Mouse (Mus musculus) hindbrain, embryonic 15.5 days (tissue): ENCODE measurements around the gene Galr2. TPM values are rescaled to one million over a fixed set of nuclear protein-coding genes. Genes with fewer than 3 reads are reported as not detected.
"Not testable (repeated sequence)": the region's sequence is repeated elsewhere in the genome, so short reads cannot be mapped to it uniquely, and the experiment has no call there.

ENCODE experiments used
- ATAC-seq: fragments of 200-750 bp; cut with Nextera tagmentation; 2 replicates; pipeline ENCODE4 v1.8.0; 2017; ENCODE audit warnings: low read depth, moderate number of reproducible peaks, moderate TSS enrichment; ENCODE audit not compliant: low FRiP score
- H3K27ac ChIP-seq: fragments of 300-500 bp; sonication (generic); replicated peaks from 2 replicates; pipeline ENCODE4 v1.5.1; 2015; ENCODE audit warnings: mild to moderate bottlenecking, inconsistent platforms
- H3K27me3 ChIP-seq: fragments of 300-500 bp; sonication (generic); 2 replicates; pipeline ENCODE4 v1.6.1; 2015; ENCODE audit warnings: control low read depth, inconsistent platforms
- H3K36me3 ChIP-seq: fragments of 300-500 bp; sonication (generic); 2 replicates; pipeline ENCODE4 v1.6.1; 2015; ENCODE audit warnings: control low read depth, inconsistent platforms
- H3K4me1 ChIP-seq: fragments of 300-500 bp; sonication (generic); replicated peaks from 2 replicates; pipeline ENCODE4 v1.6.1; 2015; ENCODE audit warnings: control low read depth, inconsistent platforms
- H3K4me2 ChIP-seq: fragments of 300-500 bp; sonication (generic); 2 replicates; pipeline ENCODE4 v1.6.1; 2015; ENCODE audit warnings: moderate library complexity, mild to moderate bottlenecking, inconsistent platforms
- H3K4me3 ChIP-seq: fragments of 300-500 bp; sonication (generic); 2 replicates; pipeline ENCODE4 v1.5.1; 2015; ENCODE audit warnings: mild to moderate bottlenecking, inconsistent platforms
- H3K9ac ChIP-seq: fragments of 300-500 bp; sonication (generic); 2 replicates; pipeline ENCODE4 v1.6.1; 2015; ENCODE audit warnings: inconsistent platforms
- H3K9me3 ChIP-seq: fragments of 300-500 bp; sonication (generic); 2 replicates; pipeline ENCODE4 v1.6.1; 2016; ENCODE audit warnings: control low read depth, inconsistent platforms
- WGBS: fragments of 180-500 bp; shearing (Covaris S2); methylation state at CpG from one replicate; pipeline ENCODE4 v1.1.7; 2015; 5-methylcytosine and 5-hydroxymethylcytosine counted together
- polyA plus RNA-seq: library from polyadenylated mRNA; unstranded; fragments of >200 nt; fragmentation: Nextera tagmentation; extraction: Ambion mirVana; gene quantifications from 2 replicates; pipeline ENCODE4 v1.2.1, GENCODE M21; 2015

Galr2 gene
- polyA plus RNA-seq, 1 experiment from 2014 or later: 0.51 TPM

- peak overlapping the region; percentile 81 for H3K4me3 ChIP-seq
- peak overlapping the region; percentile 78 for H3K9ac ChIP-seq
- H3K27ac ChIP-seq: peak overlapping the region; percentile 92
- WGBS: under 1% methylated on average over 39 of the region's 39 CpGs
- no peaks in the 10 kb centered on the region for H3K27me3 ChIP-seq
- H3K4me1 ChIP-seq: peaks cover 31% of the 10 kb centered on the region
- peak overlapping the region; percentile 82 for H3K4me2 ChIP-seq
- no peaks in the 10 kb centered on the region for H3K9me3 ChIP-seq
- H3K36me3 ChIP-seq: peaks cover 23% of the 10 kb centered on the region
- ATAC-seq: peak; percentile 63; the same call in 1 of the 2 replicates
Observed at GRCm38 (mm10) chr11:116273469-116274044, 7.2 kb upstream of the Galr2 start.

- peak within 1 kb of the TSS; percentile 92 for H3K27ac ChIP-seq
- peaks cover 18% of the 10 kb centered on the region for H3K36me3 ChIP-seq
- H3K27me3 ChIP-seq: no peaks in the 10 kb centered on the region
- H3K4me2 ChIP-seq: peak within 1 kb of the TSS; percentile 82
- H3K9me3 ChIP-seq: no peaks in the 10 kb centered on the region
- H3K9ac ChIP-seq: peak within 1 kb of the TSS; percentile 78
- WGBS: 2% methylated on average over 32 of the region's 32 CpGs
- H3K4me3 ChIP-seq: peak within 1 kb of the TSS; percentile 81
- peak; percentile 99 for ATAC-seq
- H3K4me1 ChIP-seq: peaks cover 31% of the 10 kb centered on the region
Observed at GRCm38 (mm10) chr11:116274045-116274666, 6.6 kb upstream of the Galr2 start, which contains the start of gene Srp68. Gene Srp68, minus strand, starts transcription at chr11:116274217.

GRCm38 (mm10) chr11:116277184-116277583 is 3.6 kb upstream of the Galr2 start:
- not testable (repeated sequence) for ATAC-seq, H3K9ac ChIP-seq, H3K4me2 ChIP-seq, H3K27ac ChIP-seq, H3K4me3 ChIP-seq, H3K36me3 ChIP-seq, H3K9me3 ChIP-seq
- WGBS: 92% methylated on average over 1 of the region's 1 CpGs
- H3K4me1 ChIP-seq: peaks cover 30% of the 10 kb centered on the region
- peaks cover 26% of the 10 kb centered on the region for H3K27me3 ChIP-seq

GRCm38 (mm10) chr11:116281671-116282070 is 932 bp downstream of the Galr2 start:
- Histone ChIP-seq H3K9ac (peak overlapping the region; percentile 34), H3K4me2 (peak overlapping the region; percentile 53), H3K27me3 (peaks cover 58% of the 10 kb centered on the region), H3K4me1 (peaks cover 24% of the 10 kb centered on the region), H3K36me3 (no peaks in the 10 kb centered on the region), H3K4me3 (peak overlapping the region; percentile 31), H3K9me3 (no peaks in the 10 kb centered on the region), H3K27ac (no peak overlapping the region)
- 1% methylated on average over 18 of the region's 18 CpGs for WGBS
- ATAC-seq: peak; percentile 36; the same call in 1 of the 2 replicates

- Histone ChIP-seq H3K4me1 (peaks cover 24% of the 10 kb centered on the region), H3K9ac (no peak overlapping the region), H3K36me3 (no peaks in the 10 kb centered on the region), H3K9me3 (no peaks in the 10 kb centered on the region), H3K27ac (no peak overlapping the region), H3K27me3 (peaks cover 58% of the 10 kb centered on the region), H3K4me2 (peak overlapping the region; percentile 53; the same call in 1 of the 2 replicates), H3K4me3 (peak overlapping the region; percentile 5; the same call in 1 of the 2 replicates)
- 2% methylated on average over 11 of the region's 11 CpGs for WGBS
- no peak for ATAC-seq
Observed at GRCm38 (mm10) chr11:116282089-116282488, 1.4 kb downstream of the Galr2 start.

GRCm38 (mm10) chr11:116282912-116283521 is 2.3 kb downstream of the Galr2 start:
- Histone ChIP-seq H3K27ac (no peak overlapping the region), H3K4me1 (peaks cover 24% of the 10 kb centered on the region), H3K9me3 (no peaks in the 10 kb centered on the region), H3K4me2 (peak overlapping the region; percentile 13), H3K4me3 (0 out of 2 replicates have a peak overlapping the region, but pooled peaks have one; percentile 14), H3K27me3 (peaks cover 58% of the 10 kb centered on the region), H3K9ac (no peak overlapping the region), H3K36me3 (peaks cover 7% of the 10 kb centered on the region; the same call in 1 of the 2 replicates)
- 10% methylated on average over 48 of the region's 48 CpGs for WGBS
- no peak for ATAC-seq

GRCm38 (mm10) chr11:116283982-116284381 is 3.2 kb downstream of the Galr2 start:
- no peaks in the 10 kb centered on the region for H3K9me3 ChIP-seq
- H3K4me2 ChIP-seq: no peak overlapping the region
- peaks cover 58% of the 10 kb centered on the region for H3K27me3 ChIP-seq
- no peak overlapping the region for H3K27ac ChIP-seq
- ATAC-seq: no peak
- H3K9ac ChIP-seq: no peak overlapping the region
- no peak overlapping the region for H3K4me3 ChIP-seq
- H3K4me1 ChIP-seq: peaks cover 24% of the 10 kb centered on the region
- WGBS: 65% methylated on average over 6 of the region's 6 CpGs
- peaks cover 16% of the 10 kb centered on the region for H3K36me3 ChIP-seq

- no peak overlapping the region for H3K27ac ChIP-seq
- H3K9ac ChIP-seq: no peak overlapping the region
- peaks cover 31% of the 10 kb centered on the region for H3K36me3 ChIP-seq
- H3K4me2 ChIP-seq: no peak overlapping the region
- no peak overlapping the region for H3K4me3 ChIP-seq
- no peaks in the 10 kb centered on the region for H3K9me3 ChIP-seq
- 57% methylated on average over 7 of the region's 7 CpGs for WGBS
- peaks cover 46% of the 10 kb centered on the region for H3K27me3 ChIP-seq
- no peak for ATAC-seq
- H3K4me1 ChIP-seq: peaks cover 24% of the 10 kb centered on the region
Observed at GRCm38 (mm10) chr11:116285770-116286191, 5.0 kb downstream of the Galr2 start.

- Histone ChIP-seq H3K9ac (no peak overlapping the region), H3K27me3 (peaks cover 31% of the 10 kb centered on the region), H3K27ac (no peak overlapping the region), H3K4me3 (no peak overlapping the region), H3K9me3 (no peaks in the 10 kb centered on the region), H3K4me2 (no peak overlapping the region), H3K36me3 (peaks cover 41% of the 10 kb centered on the region), H3K4me1 (peaks cover 10% of the 10 kb centered on the region)
- 74% methylated on average over 5 of the region's 5 CpGs for WGBS
- ATAC-seq: no peak
Observed at GRCm38 (mm10) chr11:116287351-116287750, 6.6 kb downstream of the Galr2 start.

GRCm38 (mm10) chr11:116290556-116290955 is 9.8 kb downstream of the Galr2 start:
- WGBS: 91% methylated on average over 8 of the region's 8 CpGs
- no peaks in the 10 kb centered on the region for H3K27me3 ChIP-seq
- no peak overlapping the region for H3K27ac ChIP-seq
- peaks cover 51% of the 10 kb centered on the region for H3K36me3 ChIP-seq
- no peaks in the 10 kb centered on the region for H3K9me3 ChIP-seq
- H3K4me1 ChIP-seq: no peaks in the 10 kb centered on the region
- no peak for ATAC-seq
- no peak overlapping the region for H3K4me2 ChIP-seq
- no peak overlapping the region for H3K4me3 ChIP-seq
- H3K9ac ChIP-seq: no peak overlapping the region

- no peak for ATAC-seq
- Histone ChIP-seq H3K36me3 (peaks cover 58% of the 10 kb centered on the region), H3K9me3 (no peaks in the 10 kb centered on the region), H3K4me1 (no peaks in the 10 kb centered on the region), H3K4me3 (no peak overlapping the region), H3K27me3 (no peaks in the 10 kb centered on the region), H3K27ac (no peak overlapping the region), H3K4me2 (no peak overlapping the region), H3K9ac (no peak overlapping the region)
- 93% methylated on average over 13 of the region's 13 CpGs for WGBS
Observed at GRCm38 (mm10) chr11:116292401-116292800, 11.7 kb downstream of the Galr2 start.

GRCm38 (mm10) chr11:116293538-116294137 is 12.9 kb downstream of the Galr2 start:
- 83% methylated on average over 9 of the region's 12 CpGs for WGBS
- no peak overlapping the region for H3K9ac ChIP-seq
- H3K27me3 ChIP-seq: no peaks in the 10 kb centered on the region
- H3K36me3 ChIP-seq: peaks cover 56% of the 10 kb centered on the region
- H3K27ac ChIP-seq: no peak overlapping the region
- ATAC-seq: no peak
- H3K4me2 ChIP-seq: no peak overlapping the region
- H3K4me1 ChIP-seq: no peaks in the 10 kb centered on the region
- no peaks in the 10 kb centered on the region for H3K9me3 ChIP-seq
- H3K4me3 ChIP-seq: no peak overlapping the region
